Mouse (Mus musculus) left cerebral cortex, postnatal 25 days (tissue): Measurements from ENCODE around the gene Dlk1. TPM values are rescaled to one million over a fixed set of nuclear protein-coding genes. Genes with fewer than 3 reads are reported as not detected.
"Not testable (repeated sequence)": the region's sequence is repeated elsewhere in the genome, so short reads cannot be mapped to it uniquely, and the experiment has no call there.

Source experiments
- DNase-seq, 2 experiments: peaks; one replicate each; pipeline ENCODE4 v3.0.0; 2022; ENCODE audit warnings: low spot score in 2 of 2, mixed read lengths in 1 of 2
- intact Hi-C: fragments of 180-260 bp; cut with DNase I; formaldehyde crosslinking; loops from one replicate; pipeline ENCODE4 v1.15.1; 2025
- total RNA-seq, 2 experiments: library from RNA; stranded (reverse); gene quantifications; 2 replicates each; pipeline ENCODE4 v1.2.3; 2021

Dlk1 gene
- total RNA-seq, 2 experiments from 2014 or later, result 5.7 to 13.4 TPM

DNA sequence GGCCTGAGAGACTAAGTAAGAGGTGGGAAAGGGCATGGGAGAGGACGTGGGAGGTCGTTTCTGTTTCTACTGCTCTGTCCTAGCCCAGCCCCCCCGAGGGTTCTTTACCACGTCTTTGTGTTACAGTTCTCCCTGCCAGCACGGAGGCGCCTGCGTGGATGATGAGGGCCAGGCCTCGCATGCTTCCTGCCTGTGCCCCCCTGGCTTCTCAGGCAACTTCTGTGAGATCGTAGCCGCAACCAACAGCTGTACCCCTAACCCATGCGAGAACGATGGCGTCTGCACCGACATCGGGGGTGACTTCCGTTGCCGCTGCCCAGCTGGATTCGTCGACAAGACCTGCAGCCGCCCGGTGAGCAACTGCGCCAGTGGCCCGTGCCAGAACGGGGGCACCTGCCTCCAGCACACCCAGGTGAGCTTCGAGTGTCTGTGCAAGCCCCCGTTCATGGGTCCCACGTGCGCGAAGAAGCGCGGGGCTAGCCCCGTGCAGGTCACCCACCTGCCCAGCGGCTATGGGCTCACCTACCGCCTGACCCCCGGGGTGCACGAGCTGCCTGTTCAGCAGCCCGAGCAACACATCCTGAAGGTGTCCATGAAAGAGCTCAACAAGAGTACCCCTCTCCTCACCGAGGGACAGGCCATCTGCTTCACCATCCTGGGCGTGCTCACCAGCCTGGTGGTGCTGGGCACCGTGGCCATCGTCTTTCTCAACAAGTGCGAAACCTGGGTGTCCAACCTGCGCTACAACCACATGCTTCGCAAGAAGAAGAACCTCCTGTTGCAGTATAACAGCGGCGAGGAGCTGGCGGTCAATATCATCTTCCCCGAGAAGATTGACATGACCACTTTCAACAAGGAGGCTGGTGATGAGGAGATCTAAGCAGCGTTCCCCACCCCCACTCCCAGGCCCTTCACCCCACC, 7.1 kb downstream of the Dlk1 start:
- no peak for DNase-seq

DNA sequence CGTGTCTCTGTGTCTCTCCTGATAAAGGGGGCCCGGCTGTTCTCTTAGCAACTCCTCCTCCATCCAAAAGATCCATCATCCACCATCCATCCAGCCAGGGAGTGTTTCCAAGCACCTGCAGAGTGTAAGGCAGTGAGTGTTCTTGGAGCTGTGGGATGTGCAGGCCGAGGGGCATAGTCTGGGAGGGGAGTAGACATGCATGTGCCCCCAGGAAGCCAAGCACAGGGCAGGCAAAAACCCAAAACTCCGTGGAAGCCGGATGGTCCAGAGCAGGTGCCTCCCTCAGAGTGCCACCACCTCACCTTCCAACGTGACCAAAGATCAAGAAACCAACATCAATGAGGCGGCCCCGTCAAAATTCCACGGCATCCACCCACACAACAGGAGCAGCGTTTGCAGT, 10.0 kb downstream of the Dlk1 start:
- intact Hi-C loops, result no loop called here
- DNase-seq, result no peak

More for the DNA sequence above, 7.1 kb downstream of the Dlk1 start:
- intact Hi-C loops, result no loop called here

DNA sequence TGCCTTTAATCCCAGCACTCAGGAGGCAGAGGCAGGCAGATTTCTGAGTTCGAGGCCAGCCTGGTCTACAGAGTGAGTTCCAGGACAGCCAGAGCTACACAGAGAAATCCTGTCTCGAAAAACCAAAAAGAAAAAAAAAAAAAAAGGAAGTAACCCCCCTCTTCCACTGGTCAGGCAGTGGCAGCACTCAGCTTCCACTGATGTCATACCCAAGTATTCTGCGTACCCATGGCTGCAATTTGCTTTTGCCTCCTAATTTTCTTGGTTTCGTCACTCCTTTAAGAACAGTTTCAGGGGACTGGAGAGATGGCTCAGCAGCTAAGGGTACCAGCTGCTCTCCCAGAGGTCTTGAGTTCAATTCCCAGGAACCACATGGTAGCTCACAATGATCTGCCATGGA, 14.8 kb downstream of the Dlk1 start:
- intact Hi-C loops, DNase-seq: not testable (repeated sequence)

DNA sequence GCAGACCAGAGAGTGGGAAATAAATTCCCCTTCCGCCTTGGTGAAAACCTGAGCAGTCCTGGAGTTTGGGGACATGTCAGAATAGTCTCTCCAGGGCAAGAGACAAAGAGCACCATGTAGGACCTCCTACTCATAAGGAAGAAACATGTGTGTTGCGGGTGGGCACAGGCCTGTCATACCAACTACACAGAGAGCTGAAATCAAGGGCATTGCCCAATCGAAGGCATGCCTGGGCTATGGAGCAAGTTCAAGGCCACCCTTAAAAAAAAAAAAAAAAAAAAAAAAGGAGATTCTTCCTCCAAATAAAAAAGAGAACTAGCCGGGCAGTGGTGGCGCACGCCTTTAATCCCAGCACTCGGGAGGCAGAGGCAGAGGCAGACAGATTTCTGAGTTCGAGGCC, 17.2 kb downstream of the Dlk1 start:
- no peak for DNase-seq
- intact Hi-C loops, result no loop called here

DNA sequence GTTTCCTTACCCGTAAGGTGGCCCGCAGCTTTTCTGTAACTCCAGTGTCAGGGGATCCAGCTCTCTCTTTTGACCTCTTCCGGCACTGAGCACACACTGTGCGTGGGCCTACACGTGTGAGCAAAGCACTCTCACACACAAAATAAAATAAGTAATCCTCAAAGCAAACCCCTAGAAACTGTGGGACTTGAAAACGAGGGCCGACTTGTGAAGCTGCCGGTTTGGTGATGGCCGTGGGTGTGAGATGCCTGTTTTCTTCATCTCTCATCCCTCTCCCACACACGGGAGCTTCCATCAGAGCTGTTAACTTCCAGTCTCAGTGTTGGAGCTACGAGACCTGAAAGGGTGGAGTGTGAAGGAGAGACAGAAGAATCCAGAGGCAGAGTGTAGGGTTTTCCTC, 20.0 kb downstream of the Dlk1 start:
- peak; percentile 17 to 88 for DNase-seq
- intact Hi-C loops, result no loop called here

DNA sequence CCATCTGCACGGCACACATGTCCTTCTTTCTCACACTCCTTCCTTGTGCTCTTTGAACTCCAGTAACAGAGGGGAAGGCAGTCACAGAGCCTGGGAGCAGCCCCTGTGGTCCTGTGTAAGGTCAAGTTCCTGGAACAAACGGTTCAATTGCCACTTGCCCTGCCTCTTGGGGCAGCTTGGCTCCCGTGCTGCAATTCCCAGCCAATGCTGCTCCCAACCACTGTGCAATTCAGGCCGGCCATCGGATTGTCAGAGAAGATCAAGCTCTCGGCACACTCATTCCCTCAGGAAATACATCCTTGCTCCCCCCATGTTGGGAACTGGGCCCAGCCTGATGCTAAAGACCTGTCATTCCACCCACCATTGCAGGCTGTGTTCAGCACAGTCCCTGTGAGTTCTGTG, 21.0 kb downstream of the Dlk1 start:
- peak in 1 of 2 experiments; percentile 47 for DNase-seq
- intact Hi-C loops, result no loop called here

DNA sequence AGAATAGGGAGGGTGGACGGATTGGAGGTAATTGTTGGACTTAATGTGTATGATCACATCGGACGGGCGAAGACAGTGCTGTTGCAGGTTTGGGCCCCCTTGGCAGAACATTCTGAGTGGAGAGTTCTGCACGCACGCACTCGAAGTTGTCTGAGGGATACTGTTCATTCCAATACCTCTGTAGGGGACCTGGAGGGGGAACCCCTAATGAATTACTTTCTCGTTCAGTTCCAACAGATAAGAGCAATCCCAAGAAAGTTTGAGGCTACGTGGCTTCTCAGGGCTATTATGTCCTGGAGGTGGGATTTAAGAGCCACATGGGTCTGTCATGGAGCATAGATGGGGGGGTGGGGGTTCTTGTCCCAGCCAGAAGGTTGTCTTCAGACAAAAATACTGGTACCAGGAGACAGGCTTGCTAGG, 21.6 kb downstream of the Dlk1 start:
- DNase-seq, result no peak
- intact Hi-C loops, result no loop called here

DNA sequence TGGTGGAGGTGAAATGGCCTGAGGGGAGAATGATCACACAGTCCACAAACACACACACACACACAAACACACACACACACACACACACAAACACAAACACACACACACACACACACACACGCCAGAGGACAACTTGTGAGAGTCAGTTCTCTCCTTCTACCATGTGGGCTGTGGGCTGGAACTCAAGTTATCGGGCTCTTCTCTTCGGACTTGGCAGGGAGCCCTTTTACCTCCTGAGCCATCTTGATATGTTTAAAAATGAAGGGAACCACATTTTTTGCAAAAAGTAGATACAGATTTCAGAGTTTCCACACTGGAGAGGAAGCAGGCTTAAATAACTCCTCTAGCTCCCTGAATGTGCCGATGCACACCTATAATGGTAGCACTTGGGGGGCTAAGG, 22.9 kb downstream of the Dlk1 start:
- intact Hi-C loops, result no loop called here
- DNase-seq, result no peak

DNA sequence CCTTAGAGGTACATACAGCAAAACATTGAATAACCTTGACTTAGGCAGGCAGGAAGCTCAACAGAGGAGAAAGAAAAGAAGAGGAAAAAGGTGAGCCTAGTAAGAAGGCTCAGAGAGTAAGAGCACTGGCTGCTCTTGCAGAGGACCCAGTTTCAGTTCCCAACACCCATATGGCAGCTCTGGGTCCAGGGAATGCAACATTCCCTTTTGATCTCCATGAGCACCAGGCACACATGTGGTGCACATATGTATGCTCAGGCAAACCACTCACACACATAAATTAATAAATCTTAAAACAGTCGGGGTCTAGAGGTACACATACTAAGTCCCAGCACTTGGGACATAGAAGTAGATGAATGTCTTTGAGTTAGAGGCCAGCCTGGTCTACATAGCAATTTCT, 33.9 kb downstream of the Dlk1 start:
- intact Hi-C loops, DNase-seq: not testable (repeated sequence)

DNA sequence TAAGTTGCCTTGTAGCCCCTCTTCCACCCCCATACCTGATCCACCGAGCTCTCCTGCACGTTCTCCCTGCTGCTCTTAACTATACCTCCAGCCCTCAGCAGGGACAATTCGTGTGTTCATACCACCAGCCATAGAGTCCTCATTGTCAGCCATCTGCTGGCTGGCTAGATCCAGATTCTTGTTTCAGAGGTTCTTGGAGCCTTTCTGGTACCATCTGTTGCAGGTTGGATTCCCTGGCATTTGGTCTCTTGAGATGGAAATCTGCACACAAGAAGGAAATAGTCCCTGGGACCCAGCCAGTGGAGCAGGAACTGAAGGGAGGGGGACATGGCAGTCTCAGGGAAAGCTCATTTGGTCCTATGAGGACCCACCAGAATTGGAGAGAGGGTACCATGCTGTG, 39.1 kb downstream of the Dlk1 start:
- intact Hi-C loops, result no loop called here
- peak; percentile 38 to 84 for DNase-seq

DNA sequence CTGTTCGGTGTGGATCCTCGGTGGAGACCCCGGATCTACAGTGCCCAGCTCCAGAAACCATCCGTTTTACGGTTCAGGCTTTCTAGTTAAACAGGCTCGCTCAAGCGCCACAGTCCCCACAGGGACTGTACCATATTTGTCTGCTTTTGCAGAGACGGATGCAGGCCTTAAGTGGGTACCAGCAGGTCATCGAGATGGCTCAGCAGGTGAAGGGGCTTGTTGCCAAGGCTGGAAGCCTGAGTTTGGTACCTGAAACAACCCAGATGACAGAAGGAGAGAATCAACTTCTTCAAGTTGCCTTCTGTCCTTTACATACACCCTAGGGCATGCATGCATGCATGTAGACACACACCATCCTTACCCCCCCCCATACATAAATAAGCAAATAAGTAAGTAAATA, 40.8 kb downstream of the Dlk1 start:
- DNase-seq, result no peak
- intact Hi-C loops, result no loop called here

DNA sequence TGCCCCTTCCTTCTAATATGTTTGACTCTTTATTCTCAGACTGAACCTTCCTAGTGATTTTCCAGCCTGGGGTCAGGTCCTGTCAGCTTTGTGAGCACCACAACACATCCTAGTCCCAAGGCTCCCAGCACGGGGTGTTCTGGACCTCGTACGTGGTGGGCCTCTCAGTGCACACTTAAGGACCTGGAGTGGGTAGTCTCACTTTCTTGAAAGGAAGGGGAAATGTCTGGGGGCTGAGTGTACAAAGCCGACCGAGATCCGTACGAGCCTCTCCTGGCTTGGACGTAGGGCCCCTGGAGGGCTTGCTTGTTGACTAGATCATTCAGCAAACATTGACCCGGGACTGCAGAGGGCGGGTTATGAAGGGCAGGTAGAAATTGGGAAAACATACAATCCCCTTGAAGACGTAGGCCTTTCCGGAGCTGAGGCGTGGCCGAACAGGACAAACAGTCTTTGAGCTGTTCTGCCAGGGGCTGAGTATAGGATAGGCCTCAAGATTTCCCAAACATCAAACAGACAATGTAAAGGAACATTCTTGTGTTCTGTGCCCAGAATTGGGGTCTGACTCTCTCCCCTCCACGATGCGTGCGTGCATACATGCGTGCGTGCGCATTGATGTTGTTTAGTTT, 42.5 kb downstream of the Dlk1 start:
- DNase-seq, result no peak
- intact Hi-C loops, result no loop called here

DNA sequence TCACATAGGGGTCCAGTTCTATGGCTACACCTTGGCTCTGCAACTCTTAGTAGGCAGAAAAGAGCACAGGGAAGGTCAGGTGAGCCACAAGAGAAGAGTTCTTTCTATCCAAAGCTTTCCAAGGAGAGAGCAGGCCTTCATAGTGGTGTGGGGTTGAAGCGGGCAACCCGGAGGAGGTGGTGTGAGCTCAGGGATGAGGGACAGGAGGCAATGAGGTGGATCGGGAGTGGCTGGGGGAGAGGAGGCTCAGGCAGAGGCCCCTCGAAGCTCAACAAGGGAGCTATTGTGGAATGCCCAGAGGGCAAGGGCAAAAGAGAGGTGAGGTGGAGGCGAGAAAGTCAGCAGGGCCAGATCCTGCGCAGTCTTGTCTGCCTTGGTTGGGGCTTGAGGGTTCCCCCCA, 43.8 kb downstream of the Dlk1 start:
- intact Hi-C loops, result no loop called here

DNA sequence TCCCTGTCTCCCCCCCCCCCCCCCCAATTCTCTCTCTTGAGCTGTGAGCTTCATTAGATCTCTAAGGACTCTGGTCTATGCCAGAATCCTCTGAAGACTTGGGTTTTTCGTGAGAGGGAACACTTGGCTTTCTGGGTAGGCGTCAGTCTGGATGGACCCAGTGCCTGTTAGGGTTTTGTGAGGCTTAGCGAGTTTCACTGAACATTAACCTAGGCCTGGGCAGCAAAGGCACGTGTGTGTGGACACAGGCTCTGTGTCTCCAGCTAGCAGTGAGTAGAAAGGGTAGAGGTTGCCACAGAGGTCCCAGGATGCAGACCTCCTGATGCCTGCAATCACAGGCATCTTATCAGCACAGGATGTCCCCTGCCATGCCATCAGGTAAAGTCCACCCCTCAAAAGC, 48.4 kb downstream of the Dlk1 start:
- intact Hi-C loops, result no loop called here

More for the DNA sequence above, 43.8 kb downstream of the Dlk1 start:
- DNase-seq, result no peak

DNA sequence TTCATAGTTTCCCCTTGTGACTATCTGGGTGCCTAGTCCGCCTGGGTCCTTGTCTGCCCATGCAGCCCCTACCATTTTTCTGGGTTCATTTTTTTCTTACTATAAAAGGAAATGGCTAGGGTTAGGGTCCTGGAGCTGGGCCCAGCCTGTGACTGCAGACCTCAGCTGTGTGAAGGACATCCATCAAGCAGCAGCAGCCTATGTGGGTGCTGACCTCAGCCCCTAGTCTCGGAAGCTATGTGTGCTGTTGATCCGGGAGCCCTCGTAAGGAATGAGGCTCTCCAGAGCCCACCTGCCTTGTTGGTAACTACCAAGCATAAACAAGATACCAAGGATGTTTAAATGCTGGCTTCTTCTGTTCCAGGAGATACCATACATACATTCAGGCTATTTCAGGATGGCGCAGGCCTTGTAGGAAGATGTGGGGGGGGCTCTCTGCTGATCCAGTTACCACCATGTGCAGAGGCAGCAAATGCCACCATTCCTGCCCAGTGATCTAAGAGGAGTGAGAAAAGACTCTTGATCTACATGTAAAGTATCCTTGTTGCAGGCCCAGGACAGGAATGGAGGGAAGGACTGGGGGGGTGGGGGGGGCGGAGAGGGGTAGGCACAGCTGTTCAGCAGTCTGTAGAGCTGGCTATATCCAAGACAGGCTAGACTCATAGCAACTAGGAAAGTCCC, 49.9 kb downstream of the Dlk1 start:
- DNase-seq, result no peak
- intact Hi-C loops, result no loop called here

More for the DNA sequence above, 48.4 kb downstream of the Dlk1 start:
- no peak for DNase-seq

DNA sequence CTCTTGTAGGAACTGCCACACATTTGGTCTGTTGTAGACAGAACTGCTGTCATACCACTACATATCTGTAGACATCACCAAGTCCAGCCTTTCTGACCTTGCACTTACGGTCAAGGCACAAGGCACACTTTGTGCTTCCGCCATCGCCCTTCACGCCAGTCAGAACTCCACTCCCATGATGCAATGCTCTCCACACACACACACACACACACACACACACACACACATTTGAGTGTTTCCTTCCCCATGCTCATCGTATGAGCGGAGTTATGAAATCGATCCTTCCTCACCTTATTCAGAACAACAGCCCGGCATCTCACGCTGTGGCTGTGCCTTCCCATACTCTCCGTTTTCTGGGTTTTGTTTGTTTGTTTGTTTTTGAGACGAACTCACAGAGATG, 55.1 kb downstream of the Dlk1 start:
- no peak for DNase-seq
- intact Hi-C loops, result no loop called here

DNA sequence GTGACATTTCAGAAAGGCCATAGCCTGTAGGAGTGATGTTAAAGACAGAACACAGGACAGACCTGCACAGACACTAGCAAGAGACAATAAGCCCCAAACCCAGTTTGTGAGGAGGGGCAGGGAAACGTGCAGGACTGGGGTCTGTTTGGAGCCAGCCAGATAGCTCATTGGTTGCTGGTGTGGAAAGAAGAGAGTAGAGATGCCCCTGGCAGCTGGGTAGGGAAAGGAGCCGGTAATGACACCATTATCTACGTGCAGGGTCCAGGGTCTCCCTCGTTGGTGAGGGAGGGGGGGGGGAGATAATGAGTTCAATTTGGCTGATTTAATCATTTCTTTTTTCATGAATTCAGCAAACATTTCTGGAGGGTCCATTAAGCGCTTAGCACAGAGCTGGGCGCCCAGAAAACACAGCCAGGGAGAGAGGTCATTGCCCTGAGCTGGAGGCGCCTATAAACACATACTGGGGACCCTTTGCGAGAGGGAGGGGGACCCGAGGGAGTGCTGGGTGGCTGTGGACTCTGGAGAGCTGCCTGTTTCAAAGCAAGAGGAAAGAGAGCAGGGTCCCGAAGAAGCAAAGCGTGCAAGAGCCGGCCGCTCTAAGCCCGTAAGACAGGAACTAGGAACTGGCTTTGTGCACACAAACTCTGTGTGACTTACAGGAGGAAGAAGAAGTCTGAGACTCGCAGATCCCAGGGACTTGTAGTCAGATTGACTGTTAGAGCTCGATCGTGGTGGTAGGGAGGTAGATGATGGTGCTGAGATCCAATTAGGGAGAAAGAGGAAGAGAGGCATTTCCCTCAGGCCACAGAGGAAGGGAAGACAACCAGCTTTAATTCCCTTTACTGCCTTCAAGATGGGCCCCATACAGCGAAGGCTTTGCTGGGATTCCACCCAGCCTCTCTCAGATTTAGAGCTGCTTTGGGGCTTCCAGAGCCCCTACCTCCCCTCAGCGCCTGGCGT, 56.2 kb downstream of the Dlk1 start:
- no peak for DNase-seq
- intact Hi-C loops, result no loop called here

DNA sequence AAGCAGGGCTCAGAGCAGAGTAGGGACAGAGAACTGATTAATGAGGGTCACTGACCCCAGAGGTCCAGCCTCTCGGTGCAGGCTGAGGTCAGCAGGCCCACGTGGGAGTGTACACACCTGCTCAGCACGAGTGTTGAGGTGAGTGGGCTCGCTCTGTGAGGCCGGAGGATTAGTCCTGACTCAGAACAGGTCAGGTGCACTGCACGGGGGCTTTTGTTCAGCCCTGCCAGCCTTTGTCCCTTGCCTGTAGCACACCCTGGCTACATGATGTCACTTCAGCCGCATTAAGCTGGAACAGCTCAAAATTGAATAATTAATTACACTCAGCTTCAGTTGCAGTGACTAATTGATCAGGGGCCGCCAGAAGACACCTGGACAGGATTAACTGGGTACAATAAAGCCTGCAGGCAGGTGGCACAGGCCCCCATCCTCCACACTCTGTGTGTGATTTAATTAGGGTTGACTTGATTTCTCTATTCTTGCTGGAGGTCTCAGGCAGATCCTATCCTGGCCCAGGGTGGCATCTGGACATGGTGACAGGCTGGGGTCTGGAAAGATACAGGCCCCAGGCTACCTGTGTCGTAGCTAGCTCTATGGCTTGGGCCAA, 57.0 kb downstream of the Dlk1 start:
- intact Hi-C loops, result no loop called here
- DNase-seq, result no peak

DNA sequence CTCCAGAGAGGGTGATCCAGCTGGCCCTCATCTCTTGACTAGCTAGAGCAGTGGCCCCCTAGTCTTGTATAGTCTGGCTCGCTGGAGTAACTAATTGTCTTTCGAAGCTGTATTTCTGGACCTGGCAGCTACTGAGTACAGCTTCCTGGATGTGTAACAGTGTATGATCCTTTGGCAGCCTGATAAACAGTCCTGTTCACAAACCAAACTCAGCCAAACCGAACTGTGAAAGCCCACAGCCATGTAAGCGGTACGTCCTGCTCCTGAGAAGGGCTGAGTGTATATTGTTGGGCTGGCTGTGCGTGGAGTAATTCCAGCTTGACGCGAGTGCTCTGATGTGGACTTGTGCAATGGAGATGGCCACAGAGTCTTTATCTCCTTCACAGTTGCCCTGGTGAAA, 57.6 kb downstream of the Dlk1 start:
- DNase-seq, result no peak
- intact Hi-C loops, result no loop called here
